Comparison of ENCODE assay signal across 24 mouse cellular contexts in genomic region chr9:32257365-32257764, GRCm38 (mm10).
"Had no signal": no experiment of that assay in that cellular context is flagged by ENCODE, and none has a peak within 500 bp of the region (broad histone marks: within the 10 kb centered on the region; RNA-seq: fewer than 3 reads in every experiment).

No protein-coding gene starts in this region.

- H3K27ac ChIP-seq: gastrocnemius, adult 2 months; hindbrain, embryonic 13.5 days; hindbrain, embryonic 15.5 days; intestine, embryonic 15.5 days; kidney, postnatal 0 days; layer of hippocampus, adult 2 months; left cerebral cortex, adult 2 months; limb, embryonic 10.5 days; limb, embryonic 12.5 days; liver, embryonic 13.5 days; liver, embryonic 15.5 days had no signal

- H3K4me3 ChIP-seq: gastrocnemius, adult 2 months; hindbrain, embryonic 13.5 days; hindbrain, embryonic 15.5 days; intestine, embryonic 15.5 days; layer of hippocampus, adult 2 months; left cerebral cortex, adult 2 months; limb, embryonic 10.5 days; limb, embryonic 12.5 days; liver, embryonic 13.5 days; liver, embryonic 15.5 days had no signal

- H3K9ac ChIP-seq: hindbrain, embryonic 13.5 days; hindbrain, embryonic 15.5 days; intestine, embryonic 15.5 days; limb, embryonic 12.5 days; liver, embryonic 13.5 days; liver, embryonic 15.5 days; liver, postnatal 0 days had no signal

- H3K4me2 ChIP-seq: heart, embryonic 11.5 days; hindbrain, embryonic 13.5 days; hindbrain, embryonic 15.5 days; intestine, embryonic 15.5 days; limb, embryonic 12.5 days; liver, embryonic 11.5 days; liver, embryonic 13.5 days; liver, embryonic 15.5 days had no signal

- H3K27me3 ChIP-seq: hindbrain, embryonic 13.5 days; hindbrain, embryonic 15.5 days; intestine, embryonic 15.5 days; limb, embryonic 12.5 days; liver, embryonic 13.5 days; liver, embryonic 15.5 days had no signal

- H3K9me3 ChIP-seq: hindbrain, embryonic 13.5 days; hindbrain, embryonic 15.5 days; intestine, embryonic 15.5 days; limb, embryonic 10.5 days; limb, embryonic 12.5 days; liver, embryonic 13.5 days; liver, embryonic 15.5 days had no signal

- ATAC-seq: forebrain, embryonic 16.5 days; inflammation-experienced regulatory T-cells, adult 6 months; intestine, embryonic 15.5 days; liver, postnatal 0 days had no signal

- H3K4me1 ChIP-seq: hindbrain, embryonic 13.5 days; hindbrain, embryonic 15.5 days; intestine, embryonic 15.5 days; limb, embryonic 10.5 days; limb, embryonic 12.5 days; liver, embryonic 13.5 days; liver, embryonic 15.5 days had no signal

- H3K36me3 ChIP-seq: liver, embryonic 15.5 days had no signal

- DNase-seq: gastrocnemius, adult 2 months; gastrocnemius, postnatal 10 days; gastrocnemius, postnatal 25 days; heart, adult 18-20 months; heart, postnatal 36 days; kidney, adult 18-20 months; kidney, adult 9 months; liver; liver, embryonic 13.5 days; liver, postnatal 0 days; lung, adult 2 months had no signal
